Mouse (Mus musculus) hematopoietic multipotent progenitor cell, adult 10-12 weeks (in vitro differentiated cells): ENCODE results near the gene G6pc. TPM values are rescaled to one million over a fixed set of nuclear protein-coding genes. Genes with fewer than 3 reads are reported as not detected.

Experiments
- polyA plus RNA-seq: library from polyadenylated mRNA; stranded (reverse); fragments of >175 nt; gene quantifications from 2 replicates; pipeline ENCODE4 v1.2.3, GENCODE M21; 2012; ENCODE audit warnings: low replicate concordance

Gene G6pc
- polyA plus RNA-seq = not detected in 2 replicates

DNA sequence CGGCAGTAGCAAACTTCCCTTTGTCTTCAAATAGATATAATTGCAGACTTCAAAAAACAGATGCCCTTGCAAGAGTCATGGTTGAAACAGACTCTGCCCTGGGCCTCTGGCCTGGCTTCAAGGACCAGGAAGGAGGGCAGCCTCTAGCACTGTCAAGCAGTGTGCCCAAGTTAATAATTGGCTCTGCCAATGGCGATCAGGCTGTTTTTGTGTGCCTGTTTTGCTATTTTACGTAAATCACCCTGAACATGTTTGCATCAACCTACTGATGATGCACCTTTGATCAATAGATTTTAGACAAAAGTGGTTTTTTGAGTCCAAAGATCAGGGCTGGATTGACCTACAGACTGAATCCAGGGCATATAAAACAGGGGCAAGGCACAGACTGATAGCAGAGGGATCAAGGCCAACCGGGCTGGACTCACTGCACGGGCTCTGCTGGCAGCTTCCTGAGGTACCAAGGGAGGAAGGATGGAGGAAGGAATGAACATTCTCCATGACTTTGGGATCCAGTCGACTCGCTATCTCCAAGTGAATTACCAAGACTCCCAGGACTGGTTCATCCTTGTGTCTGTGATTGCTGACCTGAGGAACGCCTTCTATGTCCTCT is at the start of gene G6pc:
TSS of gene G6pc (plus strand) at position 236 of the 610 bp plus-strand sequence.

DNA sequence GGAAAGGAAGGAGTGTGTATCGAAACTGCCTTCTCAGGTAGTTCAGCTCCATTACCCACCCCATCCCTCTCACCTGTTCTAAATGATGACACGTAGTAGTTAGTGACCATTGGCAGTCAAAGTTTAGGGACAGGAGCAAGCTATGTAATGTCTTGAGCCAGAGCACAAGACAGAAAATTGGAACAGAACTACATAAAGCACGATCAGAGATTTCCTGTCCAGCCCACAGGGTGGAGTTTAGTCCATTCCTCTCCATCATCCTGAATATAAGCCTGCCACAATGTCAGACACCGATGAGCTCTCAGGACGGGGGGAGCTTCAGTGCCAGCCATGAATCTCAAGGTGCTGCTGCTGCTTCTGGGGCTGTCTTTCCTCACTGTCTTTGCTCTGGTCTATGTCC is 42.6 kb upstream of the G6pc start, which contains the start of gene Aoc2:
TSS of gene Aoc2 (plus strand) at position 301 of the 400 bp plus-strand sequence.

DNA sequence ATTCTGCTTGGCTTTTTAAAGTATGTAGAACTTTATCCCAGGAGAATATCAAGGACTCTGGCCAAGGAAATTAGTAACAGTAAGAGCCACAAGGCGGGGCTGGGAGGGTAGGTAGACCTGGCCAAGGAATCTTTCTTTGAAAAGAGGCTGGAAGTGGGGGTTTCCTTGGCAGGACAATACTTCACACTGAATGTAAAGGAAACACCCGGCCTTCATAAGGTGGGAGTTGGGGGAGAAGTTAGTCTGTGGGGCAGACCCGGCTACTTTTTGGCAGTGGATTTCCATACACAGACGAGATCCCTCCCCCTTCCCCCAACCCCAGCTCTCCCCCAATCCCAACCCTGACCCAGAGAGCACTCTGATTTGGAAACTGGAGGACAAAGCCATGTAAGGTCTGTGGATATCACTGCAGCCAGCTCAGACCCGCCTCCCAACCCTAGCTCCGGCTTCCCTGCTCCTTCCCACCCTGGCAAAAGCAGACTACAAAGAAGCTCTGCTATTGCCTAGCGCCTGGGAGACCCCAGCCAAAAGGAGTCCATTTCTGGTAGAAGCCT is 36.9 kb upstream of the G6pc start, which contains the start of gene Aoc3:
TSS of gene Aoc3 (plus strand) at position 235 of the 554 bp plus-strand sequence.

DNA sequence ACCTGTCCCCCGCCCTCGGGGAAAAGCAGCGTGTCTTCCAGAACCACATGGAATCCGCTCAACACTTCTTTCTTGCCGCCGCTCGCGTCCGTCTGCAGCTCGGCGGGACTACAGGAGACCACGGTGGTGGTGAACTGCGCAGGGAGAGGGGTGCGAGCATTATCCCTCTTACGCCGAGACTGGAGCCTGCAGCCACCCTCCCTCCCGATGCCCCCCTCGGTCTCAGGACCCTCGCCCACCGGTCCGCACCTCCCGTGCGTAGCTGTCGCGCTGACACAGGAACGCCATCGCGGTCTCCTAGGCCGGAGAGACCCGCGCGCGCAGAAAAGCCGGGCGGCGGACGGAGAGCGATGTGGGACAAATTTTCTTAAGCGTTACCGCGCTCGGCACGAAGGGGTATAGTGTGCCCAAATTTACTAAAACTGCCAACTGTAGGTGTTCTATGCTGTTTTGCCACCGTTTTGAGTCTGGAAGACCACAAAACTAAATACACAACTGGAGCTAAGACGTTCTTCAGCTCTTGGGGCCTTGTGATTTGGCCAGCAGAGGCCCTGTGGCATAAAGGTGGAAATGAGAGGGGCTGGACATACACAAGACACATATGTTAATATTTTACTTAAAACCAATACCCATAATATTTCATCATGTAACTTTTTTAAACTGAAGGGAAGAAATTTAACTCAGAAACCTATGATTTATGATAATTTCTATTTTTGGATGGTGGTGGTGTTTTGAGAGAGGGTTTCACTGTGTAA is 49.9 kb downstream of the G6pc start, which contains the start of gene Aarsd1:
TSS of gene Aarsd1 (minus strand) at position 515 of the 755 bp plus-strand sequence.

DNA sequence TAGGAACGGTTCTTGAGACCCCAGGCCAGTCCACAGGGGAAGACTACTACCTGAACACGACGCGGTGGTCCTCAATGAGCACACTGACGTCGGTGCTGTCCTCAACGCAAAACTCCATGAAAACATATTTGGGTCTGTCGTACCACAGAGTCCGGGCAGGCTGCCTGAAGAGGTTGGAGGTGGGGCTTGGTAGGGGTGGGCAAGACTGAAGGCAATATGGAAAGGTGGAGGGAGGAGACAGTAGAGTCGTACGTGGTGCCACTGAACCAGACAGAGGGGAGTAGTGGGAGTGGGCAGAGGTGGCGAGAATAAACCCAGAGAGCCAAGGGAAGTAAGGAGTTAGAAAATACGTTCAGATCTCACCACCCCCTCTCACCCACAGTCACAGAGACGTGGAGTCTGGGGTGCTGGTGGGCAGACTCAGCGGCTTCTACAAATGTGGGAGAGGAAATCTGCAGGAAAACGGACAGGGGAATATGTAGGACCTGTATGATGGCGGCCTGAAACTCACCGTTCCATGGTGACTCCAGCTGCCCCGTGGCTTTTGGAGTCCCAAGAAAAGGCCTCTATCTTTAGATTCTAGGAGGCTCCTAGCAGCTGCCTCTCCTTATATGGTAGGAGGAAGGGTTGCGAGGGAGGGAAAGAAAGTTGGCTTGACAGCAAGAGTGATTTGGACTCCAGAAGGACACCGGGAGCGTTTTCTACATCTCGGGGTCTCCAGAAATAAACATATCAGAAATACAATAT is 56.9 kb downstream of the G6pc start, which contains the start of gene Gm27029:
TSS of gene Gm27029 (minus strand) at position 692 of the 747 bp plus-strand sequence.

DNA sequence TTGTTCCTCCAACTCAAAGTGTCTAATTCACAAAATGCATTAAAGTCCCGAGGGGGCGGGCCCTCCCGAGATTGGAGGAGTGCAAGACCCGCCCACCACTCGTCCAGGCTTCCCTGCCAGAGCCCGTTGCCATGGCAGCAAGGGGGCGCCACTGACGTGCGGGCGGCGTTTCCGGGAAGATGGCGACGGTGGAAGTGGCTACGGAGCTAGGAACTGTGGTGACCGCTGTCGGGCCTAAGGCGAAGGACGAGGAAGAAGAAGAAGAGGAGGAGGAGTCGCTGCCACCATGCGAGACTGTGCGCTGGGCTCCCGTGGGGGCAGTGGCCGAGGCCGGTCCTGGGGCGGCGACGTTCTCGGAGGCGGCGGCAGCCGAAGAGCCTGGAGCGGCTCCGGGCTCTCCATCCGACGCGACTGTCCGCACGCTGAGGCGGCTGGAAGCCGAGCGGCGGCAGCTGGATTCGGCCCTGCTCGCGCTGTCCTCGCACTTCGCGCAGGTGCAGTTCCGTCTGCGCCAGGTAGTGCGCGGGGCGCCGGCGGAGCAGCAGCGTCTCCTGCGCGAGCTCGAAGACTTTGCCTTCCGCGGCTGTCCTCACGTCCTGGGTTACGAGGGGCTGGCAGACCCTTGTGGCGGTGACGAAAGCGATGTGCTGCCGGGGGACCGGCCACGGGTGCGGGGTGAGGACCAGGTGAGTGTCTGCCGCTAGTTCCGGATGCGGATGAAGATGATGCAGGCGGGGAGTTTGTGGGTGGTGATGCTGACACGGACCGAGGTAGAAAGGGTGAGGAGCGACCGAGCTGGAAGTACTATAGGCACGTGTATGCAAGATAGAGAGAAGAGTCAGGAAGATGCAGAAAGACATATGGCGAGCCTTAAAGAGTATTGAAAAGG is 57.8 kb downstream of the G6pc start, which contains the start of the genes Rundc1 and Ptges3l:
TSS of gene Rundc1 (plus strand) at position 161 of the 889 bp plus-strand sequence.
TSS of gene Ptges3l (minus strand) at position 409 of the 889 bp plus-strand sequence.

Other genes with a start within 250 kb of the G6pc start
- 20.0 and 29.0 TPM in 2 replicates for gene Retreg3, start 247.7 kb upstream of the G6pc start, polyA plus RNA-seq
- 38.0 and 72.6 TPM in 2 replicates for gene Tubg1, start 247.6 kb upstream of the G6pc start, polyA plus RNA-seq
- 9.0 and 11.8 TPM in 2 replicates for gene Tubg2, start 211.7 kb upstream of the G6pc start, polyA plus RNA-seq
- 0.79 and 2.3 TPM in 2 replicates for gene Cntnap1, start 197.0 kb upstream of the G6pc start, polyA plus RNA-seq
- gene Plekhh3, start 196.2 kb upstream of the G6pc start, polyA plus RNA-seq = 4.4 and 26.2 TPM in 2 replicates
- 3.1 and 8.7 TPM in 2 replicates for gene Ccr10, start 192.1 kb upstream of the G6pc start, polyA plus RNA-seq
- 7.0 and 17.6 TPM in 2 replicates for gene Ezh1, start 141.1 kb upstream of the G6pc start, polyA plus RNA-seq
- gene Ramp2, start 121.5 kb upstream of the G6pc start, polyA plus RNA-seq = 0.96 and 3.7 TPM in 2 replicates
- gene Vps25, start 113.9 kb upstream of the G6pc start, polyA plus RNA-seq = 96.8 and 109 TPM in 2 replicates
- 0.94 and 2.2 TPM in 2 replicates for gene Wnk4, start 107.0 kb upstream of the G6pc start, polyA plus RNA-seq
- 0.11 TPM in 1 of 2 replicates, not detected in the other for gene Cntd1, start 88.5 kb upstream of the G6pc start, polyA plus RNA-seq
- 3.3 and 26.9 TPM in 2 replicates for gene Coa3, start 88.4 kb upstream of the G6pc start, polyA plus RNA-seq
- gene Becn1, start 65.3 kb upstream of the G6pc start, polyA plus RNA-seq = 108 and 173 TPM in 2 replicates
- 39.0 and 47.2 TPM in 2 replicates for gene Psme3, start 51.3 kb upstream of the G6pc start, polyA plus RNA-seq
- 7.3 and 9.0 TPM in 2 replicates for gene Aoc2, start 42.5 kb upstream of the G6pc start, polyA plus RNA-seq
- gene Aoc3, start 37.0 kb upstream of the G6pc start, polyA plus RNA-seq = 0.10 and 0.11 TPM in 2 replicates
- gene Aarsd1, start 50.1 kb downstream of the G6pc start, polyA plus RNA-seq = 23.1 and 23.2 TPM in 2 replicates
- 0.30 and 2.2 TPM in 2 replicates for gene Gm27029, start 57.2 kb downstream of the G6pc start, polyA plus RNA-seq
- 9.5 and 10.3 TPM in 2 replicates for gene Rundc1, start 57.5 kb downstream of the G6pc start, polyA plus RNA-seq
- gene Ptges3l, start 57.8 kb downstream of the G6pc start, polyA plus RNA-seq = 1.2 and 4.5 TPM in 2 replicates
- gene Rpl27, start 74.7 kb downstream of the G6pc start, polyA plus RNA-seq = 88.8 and 644 TPM in 2 replicates
- 53.8 and 61.8 TPM in 2 replicates for gene Ifi35, start 80.8 kb downstream of the G6pc start, polyA plus RNA-seq
- 0.97 and 1.5 TPM in 2 replicates for gene Rnd2, start 97.4 kb downstream of the G6pc start, polyA plus RNA-seq
- 40.0 and 79.5 TPM in 2 replicates for gene Vat1, start 98.7 kb downstream of the G6pc start, polyA plus RNA-seq
- 0.47 and 4.7 TPM in 2 replicates for gene Brca1, start 184.4 kb downstream of the G6pc start, polyA plus RNA-seq
- gene Nbr1, start 184.6 kb downstream of the G6pc start, polyA plus RNA-seq = 70.1 and 109 TPM in 2 replicates
- gene Tmem106a, start 214.7 kb downstream of the G6pc start, polyA plus RNA-seq = 5.0 and 16.6 TPM in 2 replicates
- not detected in 2 replicates for gene Gm11634, start 231.7 kb downstream of the G6pc start, polyA plus RNA-seq